Mouse (Mus musculus): ENCODE results near the gene Ccdc78. TPM values are rescaled to one million over a fixed set of nuclear protein-coding genes. Genes with fewer than 3 reads are reported as not detected.

The Ccdc78 gene
- polyA plus RNA-seq, 1 experiment from 2014 or later = 0.42 TPM

- no peak for ATAC-seq (ENCODE audit: low FRiP score)
- WGBS = 27% methylated on average over 21 of the region's 23 CpGs
- H3K4me2 ChIP-seq (replicated peaks; ENCODE audit: low read depth, low read length) = peak overlapping the region; percentile 76
- H3K27me3 ChIP-seq (ENCODE audit: control insufficient read depth, insufficient read depth, low read length) = no peaks in the 10 kb centered on the region
- peaks cover 33% of the 10 kb centered on the region for H3K4me1 ChIP-seq (replicated peaks; ENCODE audit: control insufficient read depth, insufficient read depth, low read length)
- H3K9me3 ChIP-seq (ENCODE audit: control insufficient read depth, low read length) = no peaks in the 10 kb centered on the region
- peak overlapping the region; percentile 66 for H3K27ac ChIP-seq (ENCODE audit: low read depth, low read length)
- peaks cover 23% of the 10 kb centered on the region for H3K36me3 ChIP-seq (ENCODE audit: control insufficient read depth, insufficient read depth, low read length)
- peak overlapping the region; percentile 31 for H3K4me3 ChIP-seq (ENCODE audit: low read depth, low read length)
- no peak for DNase-seq (ENCODE audit: low spot score)
- peak overlapping the region; percentile 68 for H3K9ac ChIP-seq (ENCODE audit: low read depth, low read length)
Observed at GRCm38 (mm10) chr17:25836397-25837075, 50.2 kb downstream of the Ccdc78 start.

GRCm38 (mm10) chr17:25837076-25837410 lies 50.7 kb downstream of the Ccdc78 start, which contains the start of gene Rhbdl1:
Gene Rhbdl1, minus strand, starts transcription at chr17:25837295.
- Histone ChIP-seq H3K4me3 (ENCODE audit: low read depth, low read length) (peak within 1 kb of the TSS; percentile 31), H3K9ac (ENCODE audit: low read depth, low read length) (peak within 1 kb of the TSS; percentile 68), H3K4me1 (replicated peaks; ENCODE audit: control insufficient read depth, insufficient read depth, low read length) (peaks cover 29% of the 10 kb centered on the region), H3K27me3 (ENCODE audit: control insufficient read depth, insufficient read depth, low read length) (no peaks in the 10 kb centered on the region), H3K9me3 (ENCODE audit: control insufficient read depth, low read length) (no peaks in the 10 kb centered on the region), H3K27ac (ENCODE audit: low read depth, low read length) (peak within 1 kb of the TSS; percentile 66), H3K36me3 (ENCODE audit: control insufficient read depth, insufficient read depth, low read length) (peaks cover 26% of the 10 kb centered on the region), H3K4me2 (replicated peaks; ENCODE audit: low read depth, low read length) (peak within 1 kb of the TSS; percentile 76)
- 3% methylated on average over 24 of the region's 29 CpGs for WGBS
- DNase-seq (ENCODE audit: low spot score) (peak; percentile 73), ATAC-seq (ENCODE audit: low FRiP score) (0 out of 2 replicates have a peak, but pooled peaks have one; percentile 8)

- ATAC-seq (ENCODE audit: low FRiP score) (no peak), DNase-seq (ENCODE audit: low spot score) (peak; percentile 47)
- no peak overlapping the region for H3K4me3 ChIP-seq (ENCODE audit: low read depth, low read length)
- H3K9me3 ChIP-seq (ENCODE audit: control insufficient read depth, low read length) = no peaks in the 10 kb centered on the region
- peak overlapping the region; percentile 76; the same call in 1 of the 2 replicates for H3K4me2 ChIP-seq (replicated peaks; ENCODE audit: low read depth, low read length)
- WGBS = 28% methylated on average over 3 of the region's 3 CpGs
- no peak overlapping the region; the same call in 1 of the 2 replicates for H3K9ac ChIP-seq (ENCODE audit: low read depth, low read length)
- H3K4me1 ChIP-seq (replicated peaks; ENCODE audit: control insufficient read depth, insufficient read depth, low read length) = peaks cover 29% of the 10 kb centered on the region
- peak overlapping the region; percentile 66 for H3K27ac ChIP-seq (ENCODE audit: low read depth, low read length)
- H3K36me3 ChIP-seq (ENCODE audit: control insufficient read depth, insufficient read depth, low read length) = peaks cover 27% of the 10 kb centered on the region
- H3K27me3 ChIP-seq (ENCODE audit: control insufficient read depth, insufficient read depth, low read length) = no peaks in the 10 kb centered on the region
Observed at GRCm38 (mm10) chr17:25837533-25837932, 51.2 kb downstream of the Ccdc78 start.

- peak overlapping the region; percentile 27; the same call in 1 of the 2 replicates for H3K27ac ChIP-seq (ENCODE audit: low read depth, low read length)
- H3K9me3 ChIP-seq (ENCODE audit: control insufficient read depth, low read length) = no peaks in the 10 kb centered on the region
- peaks cover 28% of the 10 kb centered on the region for H3K4me1 ChIP-seq (replicated peaks; ENCODE audit: control insufficient read depth, insufficient read depth, low read length)
Observed at GRCm38 (mm10) chr17:25838904-25839303, 52.5 kb downstream of the Ccdc78 start.

GRCm38 (mm10) chr17:25839455-25840235 lies 53.3 kb downstream of the Ccdc78 start:
- Histone ChIP-seq H3K27ac (ENCODE audit: low read depth, low read length) (no peak overlapping the region), H3K27me3 (ENCODE audit: control insufficient read depth, insufficient read depth, low read length) (no peaks in the 10 kb centered on the region), H3K4me2 (replicated peaks; ENCODE audit: low read depth, low read length) (no peak overlapping the region), H3K4me3 (ENCODE audit: low read depth, low read length) (no peak overlapping the region), H3K9me3 (ENCODE audit: control insufficient read depth, low read length) (no peaks in the 10 kb centered on the region), H3K4me1 (replicated peaks; ENCODE audit: control insufficient read depth, insufficient read depth, low read length) (peaks cover 21% of the 10 kb centered on the region), H3K36me3 (ENCODE audit: control insufficient read depth, insufficient read depth, low read length) (peaks cover 27% of the 10 kb centered on the region), H3K9ac (ENCODE audit: low read depth, low read length) (no peak overlapping the region)
- ATAC-seq (ENCODE audit: low FRiP score) (no peak), DNase-seq (ENCODE audit: low spot score) (no peak)
- WGBS = 84% methylated on average over 14 of the region's 14 CpGs

More at GRCm38 (mm10) chr17:25838904-25839303, 52.5 kb downstream of the Ccdc78 start:
- H3K27me3 ChIP-seq (ENCODE audit: control insufficient read depth, insufficient read depth, low read length) = no peaks in the 10 kb centered on the region
- WGBS = 86% methylated on average over 4 of the region's 4 CpGs
- ATAC-seq (ENCODE audit: low FRiP score) = no peak
- no peak overlapping the region for H3K9ac ChIP-seq (ENCODE audit: low read depth, low read length)
- H3K4me2 ChIP-seq (replicated peaks; ENCODE audit: low read depth, low read length) = no peak overlapping the region
- peaks cover 27% of the 10 kb centered on the region for H3K36me3 ChIP-seq (ENCODE audit: control insufficient read depth, insufficient read depth, low read length)
- H3K4me3 ChIP-seq (ENCODE audit: low read depth, low read length) = no peak overlapping the region
- DNase-seq (ENCODE audit: low spot score) = no peak

Other genes with a start within 250 kb of the Ccdc78 start
- 7.1 TPM in 2 replicates for gene Sox8, start 215.9 kb upstream of the Ccdc78 start, polyA plus RNA-seq (2014; fragmentation: Nextera tagmentation; extraction: Ambion mirVana)
- 23.1 and 26.9 TPM in 2 replicates for gene Lmf1, start 207.5 kb upstream of the Ccdc78 start, polyA plus RNA-seq (2014; fragmentation: Nextera tagmentation; extraction: Ambion mirVana)
- 1.8 and 2.5 TPM in 2 replicates for gene Gng13, start 69.4 kb upstream of the Ccdc78 start, polyA plus RNA-seq (2014; fragmentation: Nextera tagmentation; extraction: Ambion mirVana)
- 11.9 and 14.4 TPM in 2 replicates for gene Chtf18, start 59.2 kb upstream of the Ccdc78 start, polyA plus RNA-seq (2014; fragmentation: Nextera tagmentation; extraction: Ambion mirVana)
- gene Rpusd1, start 58.9 kb upstream of the Ccdc78 start, polyA plus RNA-seq (2014; fragmentation: Nextera tagmentation; extraction: Ambion mirVana) = 17.2 and 18.0 TPM in 2 replicates
- gene Mslnl, start 50.5 kb upstream of the Ccdc78 start, polyA plus RNA-seq (2014; fragmentation: Nextera tagmentation; extraction: Ambion mirVana) = not detected in 2 replicates
- gene Msln, start 32.2 kb upstream of the Ccdc78 start, polyA plus RNA-seq (2014; fragmentation: Nextera tagmentation; extraction: Ambion mirVana) = 0.25 TPM in 1 of 2 replicates, not detected in the other
- gene Narfl, start 12.8 kb upstream of the Ccdc78 start, polyA plus RNA-seq (2014; fragmentation: Nextera tagmentation; extraction: Ambion mirVana) = 19.9 and 23.2 TPM in 2 replicates
- gene Haghl, start 907 bp upstream of the Ccdc78 start, polyA plus RNA-seq (2014; fragmentation: Nextera tagmentation; extraction: Ambion mirVana) = 63.6 and 70.3 TPM in 2 replicates
- 64.8 and 70.9 TPM in 2 replicates for gene Fam173a, start 6.3 kb downstream of the Ccdc78 start, polyA plus RNA-seq (2014; fragmentation: Nextera tagmentation; extraction: Ambion mirVana)
- 0.56 TPM in 1 of 2 replicates, not detected in the other for gene AC134908.4, start 9.1 kb downstream of the Ccdc78 start, polyA plus RNA-seq (2014; fragmentation: Nextera tagmentation; extraction: Ambion mirVana)
- 16.9 and 24.1 TPM in 2 replicates for gene Metrn, start 10.6 kb downstream of the Ccdc78 start, polyA plus RNA-seq (2014; fragmentation: Nextera tagmentation; extraction: Ambion mirVana)
- gene Fbxl16, start 22.5 kb downstream of the Ccdc78 start, polyA plus RNA-seq (2014; fragmentation: Nextera tagmentation; extraction: Ambion mirVana) = 12.2 and 15.0 TPM in 2 replicates
- gene Wdr24, start 37.0 kb downstream of the Ccdc78 start, polyA plus RNA-seq (2014; fragmentation: Nextera tagmentation; extraction: Ambion mirVana) = 22.0 and 23.5 TPM in 2 replicates
- gene Jmjd8, start 42.3 kb downstream of the Ccdc78 start, polyA plus RNA-seq (2014; fragmentation: Nextera tagmentation; extraction: Ambion mirVana) = 46.3 and 54.0 TPM in 2 replicates
- 290 and 306 TPM in 2 replicates for gene Stub1, start 46.8 kb downstream of the Ccdc78 start, polyA plus RNA-seq (2014; fragmentation: Nextera tagmentation; extraction: Ambion mirVana)
- gene Rhbdl1, start 50.7 kb downstream of the Ccdc78 start, polyA plus RNA-seq (2014; fragmentation: Nextera tagmentation; extraction: Ambion mirVana) = 3.1 TPM in 2 replicates
- 1.3 and 1.7 TPM in 2 replicates for gene Gm20683, start 55.2 kb downstream of the Ccdc78 start, polyA plus RNA-seq (2014; fragmentation: Nextera tagmentation; extraction: Ambion mirVana)
- gene Rhot2, start 58.3 kb downstream of the Ccdc78 start, polyA plus RNA-seq (2014; fragmentation: Nextera tagmentation; extraction: Ambion mirVana) = 7.9 and 9.3 TPM in 2 replicates
- gene Wdr90, start 74.9 kb downstream of the Ccdc78 start, polyA plus RNA-seq (2014; fragmentation: Nextera tagmentation; extraction: Ambion mirVana) = 13.4 and 14.3 TPM in 2 replicates
- gene Mcrip2, start 82.2 kb downstream of the Ccdc78 start, polyA plus RNA-seq (2014; fragmentation: Nextera tagmentation; extraction: Ambion mirVana) = 7.0 and 8.3 TPM in 2 replicates
- 53.2 and 56.6 TPM in 2 replicates for gene Mettl26, start 88.5 kb downstream of the Ccdc78 start, polyA plus RNA-seq (2014; fragmentation: Nextera tagmentation; extraction: Ambion mirVana)
- gene Wfikkn1, start 94.3 kb downstream of the Ccdc78 start, polyA plus RNA-seq (2014; fragmentation: Nextera tagmentation; extraction: Ambion mirVana) = 0.71 and 1.3 TPM in 2 replicates
- 19.1 and 19.5 TPM in 2 replicates for gene Rab40c, start 133.1 kb downstream of the Ccdc78 start, polyA plus RNA-seq (2014; fragmentation: Nextera tagmentation; extraction: Ambion mirVana)
- 45.4 and 47.4 TPM in 2 replicates for gene Pigq, start 158.4 kb downstream of the Ccdc78 start, polyA plus RNA-seq (2014; fragmentation: Nextera tagmentation; extraction: Ambion mirVana)
- gene Nhlrc4, start 158.4 kb downstream of the Ccdc78 start, polyA plus RNA-seq (2014; fragmentation: Nextera tagmentation; extraction: Ambion mirVana) = 0.15 and 0.27 TPM in 2 replicates
- gene A930017K11Rik, start 166.0 kb downstream of the Ccdc78 start, polyA plus RNA-seq (2014; fragmentation: Nextera tagmentation; extraction: Ambion mirVana) = 0.18 and 0.19 TPM in 2 replicates
- gene Capn15, start 199.2 kb downstream of the Ccdc78 start, polyA plus RNA-seq (2014; fragmentation: Nextera tagmentation; extraction: Ambion mirVana) = 19.5 and 20.3 TPM in 2 replicates

All from hindbrain, embryonic 11.5 days (tissue).